Mouse (Mus musculus) intestine, postnatal 0 days (tissue): ENCODE results near the gene Ppm1d. TPM values are rescaled to one million over a fixed set of nuclear protein-coding genes. Genes with fewer than 3 reads are reported as not detected.

Experiments
- ATAC-seq: fragments of 200-750 bp; cut with Nextera tagmentation; 2 replicates; pipeline ENCODE4 v1.8.0; 2017; ENCODE audit warnings: mild to moderate bottlenecking, moderate TSS enrichment, moderate library complexity
- H3K27ac ChIP-seq: fragments of 300-500 bp; sonication (generic); 2 replicates; pipeline ENCODE4 v1.5.1; 2014; ENCODE audit warnings: mild to moderate bottlenecking, low read depth, low read length, moderate library complexity
- H3K27me3 ChIP-seq: fragments of 300-500 bp; sonication (generic); replicated peaks from 2 replicates; pipeline ENCODE4 v1.6.1; 2014; ENCODE audit warnings: low read length, mixed read lengths; ENCODE audit not compliant: control insufficient read depth, insufficient read depth
- H3K36me3 ChIP-seq: fragments of 300-500 bp; sonication (generic); 2 replicates; pipeline ENCODE4 v1.6.1; 2014; ENCODE audit warnings: mild to moderate bottlenecking, moderate library complexity; ENCODE audit not compliant: control insufficient read depth, insufficient read depth
- H3K4me1 ChIP-seq: fragments of 300-500 bp; sonication (generic); replicated peaks from 2 replicates; pipeline ENCODE4 v1.6.1; 2014; ENCODE audit warnings: antibody characterized with exemption, low read length, mixed read lengths; ENCODE audit not compliant: control insufficient read depth, insufficient read depth
- H3K4me2 ChIP-seq: fragments of 300-500 bp; sonication (generic); replicated peaks from 2 replicates; pipeline ENCODE4 v1.6.1; 2014; ENCODE audit warnings: low read depth, mild to moderate bottlenecking, moderate library complexity
- H3K4me3 ChIP-seq: fragments of 300-500 bp; sonication (generic); 2 replicates; pipeline ENCODE4 v1.5.1; 2014; ENCODE audit warnings: low read depth, low read length
- H3K9ac ChIP-seq: fragments of 300-500 bp; sonication (generic); 2 replicates; pipeline ENCODE4 v1.6.1; 2014; ENCODE audit warnings: mild to moderate bottlenecking, low read depth, low read length
- H3K9me3 ChIP-seq: fragments of 300-500 bp; sonication (generic); 2 replicates; pipeline ENCODE4 v1.6.1; 2016; ENCODE audit warnings: mixed run types; ENCODE audit not compliant: control insufficient read depth
- CTCF ChIP-seq: sonication (generic); IDR thresholded peaks from 2 replicates; pipeline ENCODE4 v1.5.1; 2016; ENCODE audit warnings: low read depth, mild to moderate bottlenecking, control low read depth, antibody characterized with exemption, moderate library complexity
- WGBS: fragments of 180-500 bp; shearing (Covaris S2); extraction: QIAGEN DNeasy Blood & Tissue Kit; methylation state at CpG from one replicate; pipeline ENCODE4 v1.1.7; 2014; 5-methylcytosine and 5-hydroxymethylcytosine counted together
- polyA plus RNA-seq: library from polyadenylated mRNA; unstranded; fragments of >200 nt; fragmentation: Nextera tagmentation; extraction: Ambion mirVana; gene quantifications from 2 replicates; pipeline ENCODE4 v1.2.1, GENCODE M21; 2015

Gene Ppm1d
- polyA plus RNA-seq, result 6.0 and 6.4 TPM in 2 replicates

GRCm38 (mm10) chr11:85310713-85311574, at the start of gene Ppm1d:
Ppm1d (plus strand) TSS chr11:85311244.
- no peaks in the 10 kb centered on the region for H3K27me3 ChIP-seq
- H3K4me2 ChIP-seq, result peak within 1 kb of the TSS; percentile 87
- under 1% methylated on average over 73 of the region's 78 CpGs for WGBS
- peak within 1 kb of the TSS; percentile 86 for H3K9ac ChIP-seq
- no peaks in the 10 kb centered on the region for H3K9me3 ChIP-seq
- peak; percentile 96 for ATAC-seq
- TF ChIP-seq CTCF, result peak; percentile 18
- H3K4me3 ChIP-seq, result peak within 1 kb of the TSS; percentile 83
- peak within 1 kb of the TSS; percentile 86 for H3K27ac ChIP-seq
- no peaks in the 10 kb centered on the region for H3K4me1 ChIP-seq
- no peaks in the 10 kb centered on the region for H3K36me3 ChIP-seq

- ATAC-seq, result no peak
- no peak overlapping the region for H3K27ac ChIP-seq
- WGBS, result 72% methylated on average over 5 of the region's 5 CpGs
- H3K4me1 ChIP-seq, result no peaks in the 10 kb centered on the region
- no peaks in the 10 kb centered on the region for H3K9me3 ChIP-seq
- TF ChIP-seq CTCF, result no peak
- H3K9ac ChIP-seq, result no peak overlapping the region
- no peak overlapping the region for H3K4me2 ChIP-seq
- no peaks in the 10 kb centered on the region for H3K27me3 ChIP-seq
- H3K4me3 ChIP-seq, result no peak overlapping the region
- H3K36me3 ChIP-seq, result no peaks in the 10 kb centered on the region
Observed at GRCm38 (mm10) chr11:85264635-85265034, 46.4 kb upstream of the Ppm1d start.

GRCm38 (mm10) chr11:85267393-85267792, 43.7 kb upstream of the Ppm1d start:
- Histone ChIP-seq H3K27ac (no peak overlapping the region), H3K9me3 (no peaks in the 10 kb centered on the region), H3K36me3 (no peaks in the 10 kb centered on the region), H3K27me3 (no peaks in the 10 kb centered on the region), H3K4me2 (no peak overlapping the region), H3K9ac (no peak overlapping the region), H3K4me1 (no peaks in the 10 kb centered on the region), H3K4me3 (no peak overlapping the region)
- 82% methylated on average over 1 of the region's 1 CpGs for WGBS
- no peak for TF ChIP-seq CTCF
- ATAC-seq, result no peak

GRCm38 (mm10) chr11:85270631-85271030, 40.4 kb upstream of the Ppm1d start:
- 73% methylated on average over 3 of the region's 3 CpGs for WGBS
- H3K9me3 ChIP-seq, result no peaks in the 10 kb centered on the region
- no peak overlapping the region for H3K4me2 ChIP-seq
- no peak overlapping the region for H3K4me3 ChIP-seq
- TF ChIP-seq CTCF, result peak; percentile 76
- H3K9ac ChIP-seq, result no peak overlapping the region
- no peaks in the 10 kb centered on the region for H3K27me3 ChIP-seq
- H3K27ac ChIP-seq, result no peak overlapping the region
- H3K36me3 ChIP-seq, result no peaks in the 10 kb centered on the region
- H3K4me1 ChIP-seq, result no peaks in the 10 kb centered on the region
- ATAC-seq, result no peak

- no peaks in the 10 kb centered on the region for H3K4me1 ChIP-seq
- no peaks in the 10 kb centered on the region for H3K36me3 ChIP-seq
- no peak overlapping the region for H3K4me3 ChIP-seq
- 78% methylated on average over 6 of the region's 6 CpGs for WGBS
- H3K4me2 ChIP-seq, result no peak overlapping the region
- no peak for ATAC-seq
- no peaks in the 10 kb centered on the region for H3K27me3 ChIP-seq
- peak; percentile 59 for TF ChIP-seq CTCF
- H3K9ac ChIP-seq, result no peak overlapping the region
- no peak overlapping the region for H3K27ac ChIP-seq
- no peaks in the 10 kb centered on the region for H3K9me3 ChIP-seq
Observed at GRCm38 (mm10) chr11:85273299-85273698, 37.7 kb upstream of the Ppm1d start.

GRCm38 (mm10) chr11:85275151-85275550, 35.9 kb upstream of the Ppm1d start:
- WGBS, result 42% methylated on average over 5 of the region's 5 CpGs
- Histone ChIP-seq H3K4me2 (no peak overlapping the region), H3K4me1 (no peaks in the 10 kb centered on the region), H3K9ac (no peak overlapping the region), H3K36me3 (no peaks in the 10 kb centered on the region), H3K9me3 (no peaks in the 10 kb centered on the region), H3K4me3 (no peak overlapping the region), H3K27me3 (no peaks in the 10 kb centered on the region), H3K27ac (no peak overlapping the region)
- no peak for ATAC-seq
- no peak for TF ChIP-seq CTCF
